Mouse (Mus musculus) embryonic facial prominence, embryonic 13.5 days (tissue): ENCODE results near the gene Avp. TPM values are rescaled to one million over a fixed set of nuclear protein-coding genes. Genes with fewer than 3 reads are reported as not detected.

Experiments
- ATAC-seq: fragments of 200-750 bp; cut with Nextera tagmentation; 2 replicates; pipeline ENCODE4 v1.8.0; 2017; ENCODE audit warnings: low read depth; ENCODE audit not compliant: insufficient number of reproducible peaks, insufficient read depth, low FRiP score, low TSS enrichment
- H3K27ac ChIP-seq: fragments of 300-500 bp; sonication (generic); 2 replicates; pipeline ENCODE4 v1.5.1; 2015; ENCODE audit warnings: moderate library complexity, mild to moderate bottlenecking, inconsistent platforms
- H3K27me3 ChIP-seq: fragments of 300-500 bp; sonication (generic); 2 replicates; pipeline ENCODE4 v1.6.1; 2015; ENCODE audit warnings: mild to moderate bottlenecking, inconsistent platforms
- H3K36me3 ChIP-seq: fragments of 300-500 bp; sonication (generic); 2 replicates; pipeline ENCODE4 v1.6.1; 2015; ENCODE audit warnings: mild to moderate bottlenecking, inconsistent platforms
- H3K4me1 ChIP-seq: fragments of 300-500 bp; sonication (generic); 2 replicates; pipeline ENCODE4 v1.6.1; 2015; ENCODE audit warnings: inconsistent platforms
- H3K4me2 ChIP-seq: fragments of 300-500 bp; sonication (generic); 2 replicates; pipeline ENCODE4 v1.6.1; 2015; ENCODE audit warnings: moderate library complexity, mild to moderate bottlenecking, inconsistent platforms
- H3K4me3 ChIP-seq: fragments of 300-500 bp; sonication (generic); 2 replicates; pipeline ENCODE4 v1.5.1; 2015; ENCODE audit warnings: mild to moderate bottlenecking, inconsistent platforms
- H3K9ac ChIP-seq: fragments of 300-500 bp; sonication (generic); 2 replicates; pipeline ENCODE4 v1.6.1; 2015; ENCODE audit warnings: mild to moderate bottlenecking, inconsistent platforms
- H3K9me3 ChIP-seq: fragments of 300-500 bp; sonication (generic); 2 replicates; pipeline ENCODE4 v1.6.1; 2016; ENCODE audit warnings: inconsistent platforms
- WGBS: fragments of 180-500 bp; shearing (Covaris S2); methylation state at CpG from one replicate; pipeline ENCODE4 v1.1.7; 2015; ENCODE audit warnings: mixed read lengths; 5-methylcytosine and 5-hydroxymethylcytosine counted together
- polyA plus RNA-seq: library from polyadenylated mRNA; unstranded; fragments of >200 nt; fragmentation: Nextera tagmentation; extraction: Ambion mirVana; gene quantifications from 2 replicates; pipeline ENCODE4 v1.2.1, GENCODE M21; 2015

The Avp gene
- not detected in 2 replicates for polyA plus RNA-seq

DNA sequence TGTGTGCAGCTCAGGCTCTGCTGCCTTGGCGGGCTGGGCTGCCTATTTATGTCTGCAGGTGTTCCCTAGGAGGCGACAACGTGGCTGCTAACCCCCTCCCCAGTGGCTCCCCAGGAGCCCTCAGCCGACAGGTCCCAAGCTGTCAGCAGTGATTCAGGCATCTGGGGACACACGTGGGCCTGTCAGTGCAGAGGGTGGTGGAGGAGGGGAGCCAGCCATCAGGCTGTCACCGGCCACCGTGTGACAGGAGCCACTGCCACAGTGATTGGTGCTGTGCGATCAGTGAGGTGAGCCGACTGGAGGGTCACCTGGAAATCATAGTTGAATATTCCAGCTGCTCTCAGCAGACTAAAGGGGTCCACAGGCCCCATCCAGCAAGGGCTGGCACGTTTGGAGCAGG lies at the start of gene Avp:
Gene Avp (minus strand): TSS at position 3 of the 400 bp plus-strand sequence.
- Histone ChIP-seq H3K4me3 (no peak within 1 kb of the TSS), H3K4me2 (no peak within 1 kb of the TSS)
- 33% methylated on average over 10 of the region's 10 CpGs for WGBS

DNA sequence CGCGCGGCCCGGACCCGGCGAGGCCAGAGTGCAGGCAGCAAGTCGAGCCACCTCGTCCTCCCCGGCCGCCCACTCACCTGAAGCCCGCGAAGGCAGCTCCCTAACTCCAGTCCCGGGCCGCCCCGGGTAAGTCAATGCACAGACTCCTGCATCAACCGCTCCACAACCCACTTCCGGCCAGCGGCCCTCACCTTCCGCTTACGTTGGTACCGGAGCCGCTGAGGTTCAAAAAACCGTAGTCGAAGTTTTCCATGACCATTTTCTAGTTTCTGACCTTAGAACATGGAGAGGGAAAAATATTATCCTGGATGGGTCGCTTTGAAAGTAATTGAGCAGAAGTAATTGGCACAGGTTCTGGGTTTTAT lies 47.5 kb upstream of the Avp start, which contains the start of the genes Fastkd5 and Ubox5:
Gene Fastkd5 (minus strand): TSS at position 189 of the 365 bp plus-strand sequence.
Gene Ubox5 (minus strand): TSS at position 200 of the 365 bp plus-strand sequence.
- Histone ChIP-seq H3K27ac (peak within 1 kb of the TSS; percentile 78), H3K9me3 (no peaks in the 10 kb centered on the region), H3K36me3 (peaks cover 31% of the 10 kb centered on the region), H3K4me3 (peak within 1 kb of the TSS; percentile 100), H3K4me2 (peak within 1 kb of the TSS; percentile 78), H3K9ac (peak within 1 kb of the TSS; percentile 97), H3K4me1 (peaks cover 12% of the 10 kb centered on the region), H3K27me3 (peaks cover 21% of the 10 kb centered on the region)
- 0% methylated on average over 25 of the region's 25 CpGs for WGBS
- peak; percentile 82 for ATAC-seq

More for the DNA sequence above, at the start of gene Avp:
- ATAC-seq: no peak
- no peaks in the 10 kb centered on the region for H3K9me3 ChIP-seq
- no peaks in the 10 kb centered on the region for H3K36me3 ChIP-seq
- peaks cover 17% of the 10 kb centered on the region for H3K4me1 ChIP-seq
- H3K27me3 ChIP-seq: peaks cover 64% of the 10 kb centered on the region
- H3K9ac ChIP-seq: no peak within 1 kb of the TSS
- no peak within 1 kb of the TSS for H3K27ac ChIP-seq

DNA sequence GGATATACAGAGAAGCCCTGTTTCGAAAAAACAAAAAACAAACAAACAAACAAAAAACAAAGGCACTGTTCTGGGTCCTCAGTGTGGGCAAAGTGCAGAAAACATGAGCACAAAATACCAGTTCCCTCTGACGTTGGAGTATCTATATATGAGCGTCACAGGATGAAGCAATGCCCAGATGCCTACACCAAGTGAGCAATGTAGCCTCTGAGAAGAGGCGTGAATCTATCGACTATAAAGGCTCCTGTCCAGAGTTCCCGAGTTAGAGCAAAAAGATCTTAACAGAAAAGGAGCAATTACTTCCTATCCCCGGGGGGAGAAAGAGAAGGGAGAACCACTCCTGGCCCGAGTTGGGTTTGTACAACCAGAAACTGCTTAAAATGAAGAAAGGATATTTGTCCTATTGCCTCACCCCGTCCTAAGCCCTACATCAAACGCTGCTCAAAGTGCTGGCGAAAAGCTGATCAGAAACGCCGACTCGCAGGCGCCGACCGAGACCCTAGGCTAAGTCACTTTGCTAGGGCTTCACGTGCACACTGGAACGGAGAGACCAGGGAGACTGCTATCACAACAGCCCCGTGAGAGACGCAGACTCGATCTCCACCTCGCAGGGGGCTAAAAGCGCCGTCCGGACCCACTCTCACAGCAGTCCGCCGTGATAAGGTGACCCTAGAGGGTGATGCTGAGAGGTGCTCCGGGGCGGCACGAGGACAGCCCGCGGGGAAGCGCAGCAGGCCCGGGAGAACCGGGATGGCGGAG lies 46.9 kb upstream of the Avp start:
- Histone ChIP-seq H3K27ac (peak overlapping the region; percentile 78), H3K36me3 (peaks cover 33% of the 10 kb centered on the region), H3K4me1 (peaks cover 6% of the 10 kb centered on the region), H3K27me3 (peaks cover 15% of the 10 kb centered on the region), H3K9ac (peak overlapping the region; percentile 97), H3K4me3 (peak overlapping the region; percentile 100), H3K9me3 (no peaks in the 10 kb centered on the region), H3K4me2 (peak overlapping the region; percentile 78)
- 3% methylated on average over 37 of the region's 37 CpGs for WGBS
- peak; percentile 26; the same call in 1 of the 2 replicates for ATAC-seq

DNA sequence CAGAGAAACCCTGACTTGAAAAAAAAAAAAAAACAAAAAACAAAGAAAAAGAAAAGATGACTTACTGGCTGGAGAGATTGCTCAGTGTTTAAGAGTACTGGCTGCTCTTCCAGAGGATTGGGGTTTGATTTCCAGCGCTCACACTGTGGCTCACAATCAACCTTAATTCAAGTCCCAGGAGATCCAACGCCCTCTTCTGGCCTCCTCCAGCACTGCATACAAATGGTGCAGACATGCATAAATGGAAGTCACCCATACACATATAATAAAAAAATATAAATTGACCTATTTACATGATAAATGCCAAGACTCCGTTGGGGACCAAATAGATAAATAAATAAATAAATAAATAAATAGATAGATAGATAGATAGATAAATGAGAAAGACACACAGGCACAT lies 46.1 kb upstream of the Avp start:
- Histone ChIP-seq H3K4me2 (peak overlapping the region; percentile 78), H3K9me3 (no peaks in the 10 kb centered on the region), H3K36me3 (peaks cover 37% of the 10 kb centered on the region), H3K4me1 (peaks cover 4% of the 10 kb centered on the region), H3K4me3 (peak overlapping the region; percentile 100), H3K27ac (no peak overlapping the region), H3K9ac (no peak overlapping the region), H3K27me3 (peaks cover 7% of the 10 kb centered on the region; the same call in 1 of the 2 replicates)
- WGBS: 57% methylated on average over 3 of the region's 3 CpGs
- no peak for ATAC-seq

DNA sequence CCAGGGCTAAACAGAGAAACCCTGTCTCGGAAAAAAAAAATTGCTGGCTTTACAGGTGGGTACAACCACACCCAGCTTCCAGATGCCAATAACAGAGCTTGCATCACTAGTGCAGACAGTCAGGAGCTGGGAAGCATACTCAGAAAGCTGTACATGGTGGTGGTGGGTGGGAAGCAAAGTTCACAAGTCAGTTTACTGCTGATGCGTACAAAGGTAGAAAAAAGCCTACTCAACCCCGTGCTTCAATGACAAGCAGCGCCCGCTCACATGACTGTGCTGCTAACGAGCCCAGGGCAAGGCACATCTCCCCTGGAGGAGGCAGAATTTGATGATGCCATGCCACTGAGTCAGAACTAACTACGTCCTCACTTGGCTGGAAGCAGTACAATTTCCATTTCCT lies 36.6 kb upstream of the Avp start:
- Histone ChIP-seq H3K4me3 (no peak overlapping the region), H3K9ac (no peak overlapping the region), H3K27ac (no peak overlapping the region), H3K9me3 (no peaks in the 10 kb centered on the region), H3K4me2 (no peak overlapping the region), H3K27me3 (no peaks in the 10 kb centered on the region), H3K4me1 (no peaks in the 10 kb centered on the region), H3K36me3 (peaks cover 67% of the 10 kb centered on the region)
- WGBS: 93% methylated on average over 7 of the region's 7 CpGs
- ATAC-seq: no peak

DNA sequence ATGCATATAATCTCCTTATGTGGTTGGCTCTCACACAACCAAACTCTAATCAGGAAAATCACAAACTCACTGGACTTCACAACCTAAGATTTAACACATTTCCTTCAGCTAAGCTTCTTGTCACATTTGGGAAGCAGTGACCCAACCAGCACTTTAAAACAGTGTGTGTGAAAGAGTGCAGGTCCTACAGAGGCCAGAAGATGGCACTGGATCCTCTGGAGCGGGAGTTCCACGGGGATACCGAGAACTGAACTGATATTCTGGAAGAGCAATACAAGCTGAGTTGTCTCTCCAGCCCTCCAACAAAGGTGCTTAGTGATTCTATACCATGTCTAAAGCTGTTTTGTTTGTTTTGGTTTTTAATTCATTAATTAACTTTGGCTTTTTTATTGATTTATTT lies 30.7 kb upstream of the Avp start:
- Histone ChIP-seq H3K4me3 (no peak overlapping the region), H3K9ac (no peak overlapping the region), H3K4me1 (no peaks in the 10 kb centered on the region), H3K9me3 (no peaks in the 10 kb centered on the region), H3K27ac (no peak overlapping the region), H3K27me3 (no peaks in the 10 kb centered on the region), H3K36me3 (peaks cover 44% of the 10 kb centered on the region), H3K4me2 (no peak overlapping the region)
- 64% methylated on average over 3 of the region's 3 CpGs for WGBS
- ATAC-seq: no peak

DNA sequence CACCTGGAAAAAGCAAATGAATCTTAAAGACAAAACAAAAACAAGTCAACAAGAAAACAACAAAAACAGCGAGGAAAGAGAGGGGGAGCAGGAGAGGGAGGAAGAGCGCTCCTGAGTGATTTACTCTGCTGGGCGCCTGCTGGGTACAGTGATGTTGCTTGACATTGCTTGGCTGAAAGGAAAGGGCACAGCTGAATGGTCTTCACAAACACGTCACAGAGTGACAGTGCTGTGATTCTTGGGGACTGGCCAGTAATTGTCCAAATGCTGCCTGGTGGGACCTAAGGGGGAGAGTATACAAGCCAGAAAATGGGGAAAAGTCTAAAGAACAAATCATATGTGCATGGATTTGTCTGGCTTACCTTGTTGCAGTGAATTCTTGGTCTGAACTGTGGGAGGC lies 19.8 kb upstream of the Avp start:
- H3K4me1 ChIP-seq: no peaks in the 10 kb centered on the region
- H3K4me2 ChIP-seq: no peak overlapping the region
- H3K9me3 ChIP-seq: no peaks in the 10 kb centered on the region
- no peaks in the 10 kb centered on the region for H3K27me3 ChIP-seq
- no peak overlapping the region for H3K4me3 ChIP-seq
- H3K36me3 ChIP-seq: peaks cover 67% of the 10 kb centered on the region
- H3K9ac ChIP-seq: no peak overlapping the region
- H3K27ac ChIP-seq: no peak overlapping the region
- WGBS: 88% methylated on average over 4 of the region's 4 CpGs
- ATAC-seq: no peak

DNA sequence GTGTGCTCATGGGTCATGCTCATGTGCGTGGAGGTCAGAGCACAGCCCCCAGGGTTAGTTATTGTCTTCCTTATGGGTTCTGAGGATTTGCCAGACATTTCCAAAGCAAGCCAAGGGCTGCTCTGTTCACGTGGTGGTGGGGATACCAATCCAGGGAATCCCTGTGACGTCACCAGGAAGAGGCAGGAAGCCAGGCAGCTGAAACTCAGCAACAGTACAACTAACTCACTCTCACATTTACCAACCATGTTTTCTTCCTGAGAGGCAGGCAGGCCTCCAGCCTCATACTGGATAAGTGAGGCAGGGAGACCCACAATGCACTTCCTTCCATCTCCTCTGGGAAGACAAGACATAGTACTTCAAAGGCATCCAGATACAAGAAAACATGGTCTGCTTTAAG lies 16.0 kb upstream of the Avp start:
- Histone ChIP-seq H3K4me3 (no peak overlapping the region), H3K27ac (no peak overlapping the region), H3K4me2 (no peak overlapping the region), H3K27me3 (no peaks in the 10 kb centered on the region), H3K9me3 (no peaks in the 10 kb centered on the region), H3K36me3 (peaks cover 84% of the 10 kb centered on the region), H3K9ac (no peak overlapping the region), H3K4me1 (no peaks in the 10 kb centered on the region)
- no peak for ATAC-seq
- 76% methylated on average over 3 of the region's 3 CpGs for whole genome bisulfite sequencing

DNA sequence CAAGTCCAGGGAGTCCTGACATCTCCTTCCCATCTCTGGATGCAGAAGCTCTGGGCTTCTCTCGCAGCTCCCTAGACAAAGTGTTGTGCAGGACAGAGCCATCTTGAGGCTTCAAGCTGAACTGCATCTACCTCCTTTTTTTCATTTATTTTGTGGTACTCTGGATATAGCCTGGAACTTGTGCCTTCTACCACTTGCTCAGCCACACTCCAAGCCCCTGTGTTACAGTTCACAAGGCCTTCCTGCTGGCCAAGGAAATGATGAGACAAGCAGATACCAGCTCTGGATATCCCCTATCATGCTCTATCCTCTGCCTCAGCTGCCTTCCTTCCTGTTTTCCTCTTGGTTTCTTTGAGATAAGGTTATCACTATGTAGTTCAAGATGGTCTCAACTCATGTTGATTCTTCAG lies 15.3 kb upstream of the Avp start:
- peaks cover 79% of the 10 kb centered on the region for H3K36me3 ChIP-seq
- H3K9ac ChIP-seq: no peak overlapping the region
- no peak for ATAC-seq
- no peaks in the 10 kb centered on the region for H3K27me3 ChIP-seq
- no peak overlapping the region for H3K27ac ChIP-seq
- H3K4me3 ChIP-seq: no peak overlapping the region
- no peaks in the 10 kb centered on the region for H3K4me1 ChIP-seq
- WGBS: 18% methylated on average over 1 of the region's 1 CpGs
- H3K9me3 ChIP-seq: no peaks in the 10 kb centered on the region
- no peak overlapping the region for H3K4me2 ChIP-seq

DNA sequence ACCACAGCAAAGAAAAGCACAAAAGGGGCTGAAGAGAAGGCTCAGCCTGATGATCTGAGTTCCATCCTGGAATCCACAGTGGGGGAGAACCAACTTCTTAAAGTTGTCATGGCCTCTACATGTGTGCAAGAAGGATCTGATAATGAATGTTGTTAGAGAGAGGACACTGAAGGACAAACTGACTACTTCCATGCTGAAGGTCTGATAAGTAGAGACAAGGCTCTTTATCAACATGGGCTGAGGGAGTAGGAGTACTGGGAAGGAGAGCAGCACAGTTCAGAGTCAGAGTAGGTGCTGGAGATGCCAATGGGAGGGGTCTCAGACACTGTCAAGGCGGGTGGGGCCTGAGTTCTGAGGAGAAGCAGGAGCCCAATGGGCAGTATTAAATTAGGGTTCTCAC lies 13.2 kb upstream of the Avp start:
- Histone ChIP-seq H3K9ac (no peak overlapping the region), H3K4me1 (no peaks in the 10 kb centered on the region), H3K4me2 (no peak overlapping the region), H3K4me3 (no peak overlapping the region), H3K27me3 (no peaks in the 10 kb centered on the region), H3K9me3 (no peaks in the 10 kb centered on the region), H3K36me3 (peaks cover 80% of the 10 kb centered on the region), H3K27ac (no peak overlapping the region)
- WGBS: 85% methylated on average over 1 of the region's 1 CpGs
- no peak for ATAC-seq

DNA sequence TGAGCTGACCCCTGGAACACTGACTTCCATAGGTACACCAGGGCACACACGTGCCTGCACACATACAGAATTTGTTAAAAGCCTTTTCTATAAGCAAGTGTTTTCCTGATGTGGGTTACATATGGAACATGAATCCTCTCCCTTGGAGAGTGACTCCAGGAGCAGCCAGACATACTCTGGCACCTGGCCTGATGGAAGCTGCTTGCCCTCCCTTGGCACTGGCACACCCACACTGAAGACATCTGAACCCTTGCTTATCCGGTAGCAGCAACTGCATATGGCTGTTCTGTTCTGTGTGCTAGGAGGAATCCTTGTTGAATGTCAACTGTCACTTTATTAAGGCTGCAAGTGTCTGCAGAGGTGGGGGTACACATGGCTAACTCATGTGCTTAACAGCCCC lies 8.7 kb upstream of the Avp start:
- ATAC-seq: no peak
- Histone ChIP-seq H3K4me3 (no peak overlapping the region), H3K9ac (no peak overlapping the region), H3K4me2 (no peak overlapping the region), H3K36me3 (peaks cover 47% of the 10 kb centered on the region), H3K27ac (no peak overlapping the region), H3K4me1 (no peaks in the 10 kb centered on the region), H3K9me3 (no peaks in the 10 kb centered on the region), H3K27me3 (no peaks in the 10 kb centered on the region)
- 87% methylated on average over 2 of the region's 2 CpGs for WGBS

DNA sequence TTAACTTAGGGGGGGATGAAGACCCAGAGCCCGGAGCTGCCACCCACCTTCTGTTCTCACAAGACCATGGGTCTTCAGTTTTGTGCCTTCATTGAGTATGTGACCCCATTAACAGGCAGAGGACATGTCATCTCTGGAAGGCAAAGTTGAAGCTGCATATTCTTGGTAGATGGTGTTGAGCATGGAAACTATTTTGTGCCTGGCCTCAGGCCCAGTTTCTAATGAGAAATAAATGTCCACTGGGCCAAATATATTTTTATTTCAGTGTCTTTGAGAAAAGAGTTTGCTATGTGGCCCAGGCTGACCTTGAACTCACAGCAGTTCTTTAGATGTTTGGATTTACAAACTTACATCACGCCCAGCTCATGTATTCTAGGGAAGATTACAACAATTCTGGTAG lies 7.4 kb upstream of the Avp start:
- no peaks in the 10 kb centered on the region for H3K4me1 ChIP-seq
- H3K27ac ChIP-seq: no peak overlapping the region
- H3K4me3 ChIP-seq: no peak overlapping the region
- H3K4me2 ChIP-seq: no peak overlapping the region
- H3K9ac ChIP-seq: no peak overlapping the region
- H3K9me3 ChIP-seq: no peaks in the 10 kb centered on the region
- 93% methylated on average over 2 of the region's 2 CpGs for WGBS
- H3K36me3 ChIP-seq: peaks cover 36% of the 10 kb centered on the region
- ATAC-seq: no peak
- no peaks in the 10 kb centered on the region for H3K27me3 ChIP-seq
